Mouse (Mus musculus) T-helper 2 cell (primary cell): Measurements from ENCODE around the gene Glis3.

ENCODE experiments used
- in situ Hi-C: fragments of 300-600 bp; cut with MboI, MseI; formaldehyde crosslinking; loops from one replicate; pipeline ENCODE4 v1.15.1; 2025; ENCODE audit warnings: high pct_unique_total_duplicates

The Glis3 gene

DNA sequence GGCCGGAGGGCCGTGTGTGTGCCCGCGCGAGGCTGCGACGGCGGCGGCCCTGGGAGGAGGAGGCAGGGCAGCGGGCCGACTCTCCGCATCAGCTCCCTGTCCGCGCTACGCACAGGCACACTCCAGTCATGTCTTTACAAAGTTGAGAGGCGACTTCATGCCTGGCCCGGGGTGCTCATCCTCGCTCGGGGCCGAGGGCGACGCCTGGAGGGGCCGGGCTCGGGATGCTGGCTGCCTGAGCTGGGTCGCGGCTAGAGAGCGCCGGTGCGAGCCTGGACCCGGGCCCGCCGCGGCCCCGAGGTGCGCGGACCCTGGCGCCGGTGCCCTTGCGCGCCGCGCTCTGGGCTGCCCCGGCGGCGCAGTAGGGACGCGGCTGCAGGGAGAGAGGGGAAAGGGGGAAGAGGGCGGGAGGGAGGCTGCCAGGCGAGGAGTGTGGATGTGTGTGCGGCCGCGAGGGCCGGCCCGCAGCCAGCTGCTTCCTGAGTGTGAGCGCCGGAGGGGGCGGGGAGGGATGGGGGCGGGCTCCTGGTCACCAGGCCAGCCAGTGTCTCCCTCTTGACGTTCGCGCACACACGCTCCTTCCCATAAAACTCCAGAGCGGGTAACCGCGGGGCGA, at the start of gene Glis3:
Glis3 (minus strand) TSS at position 302 of the 616 bp plus-strand sequence.
- in situ Hi-C loops: no loop called here

DNA sequence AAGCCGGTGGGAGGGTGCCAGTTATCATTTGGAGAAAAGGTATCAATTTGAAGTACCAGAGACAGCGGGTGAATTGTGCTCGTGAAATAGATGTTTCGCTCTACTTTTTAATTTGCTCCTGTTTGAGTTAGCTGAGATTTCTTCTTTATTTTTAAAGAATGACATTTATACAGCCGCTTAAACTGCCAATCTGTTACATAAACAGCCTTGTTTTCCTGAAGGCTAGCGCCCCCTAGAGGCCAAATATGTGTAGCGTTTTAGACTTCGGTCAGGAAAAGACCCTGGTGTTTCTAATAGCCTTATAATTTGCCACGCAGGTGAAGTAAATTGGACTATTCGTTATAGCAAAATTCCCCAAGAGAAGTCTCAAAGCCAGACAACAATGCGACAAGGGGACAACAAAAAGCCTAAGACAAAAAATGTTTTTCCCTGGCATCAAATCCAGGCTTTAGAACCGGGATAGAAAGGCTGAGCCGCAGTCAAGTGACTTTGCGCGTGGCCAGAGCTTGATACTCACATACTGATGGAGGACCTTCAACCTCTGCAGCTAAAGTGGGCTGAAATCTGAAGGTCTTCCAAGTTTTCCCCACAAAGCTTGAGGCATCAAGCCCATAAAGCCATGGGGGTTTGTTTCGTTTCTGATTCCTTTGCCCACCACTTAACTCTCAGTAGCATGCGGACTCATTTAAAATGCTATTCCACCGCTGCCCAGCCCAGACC, 46.4 kb upstream of the Glis3 start:
- in situ Hi-C loops: loop anchor here (10.0 kb wide), 2 partner anchors 182 to 622 kb away; no protein-coding TSS in a partner anchor

DNA sequence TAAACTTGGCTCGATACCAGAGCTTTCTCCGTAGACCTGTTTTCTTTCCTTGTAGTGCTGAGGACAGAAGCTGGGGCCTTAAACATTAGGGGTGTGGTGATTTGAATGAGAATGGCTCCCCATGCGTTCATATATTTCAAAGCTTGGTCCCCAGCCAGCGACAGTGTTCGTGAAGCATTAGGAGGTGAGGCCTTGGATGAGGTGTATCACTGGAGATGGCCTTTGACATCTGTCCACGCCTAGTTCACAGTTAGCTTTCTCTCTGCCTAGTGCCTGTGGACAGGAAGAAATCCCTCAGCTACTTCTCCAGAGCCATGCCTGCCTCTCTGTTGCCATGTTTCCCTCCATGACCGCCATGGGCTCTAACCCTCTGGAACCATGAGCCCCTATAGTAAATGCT, 44.8 kb upstream of the Glis3 start:
- in situ Hi-C loops: loop anchor here (10.0 kb wide), 2 partner anchors 180 to 620 kb away; no protein-coding TSS in a partner anchor

DNA sequence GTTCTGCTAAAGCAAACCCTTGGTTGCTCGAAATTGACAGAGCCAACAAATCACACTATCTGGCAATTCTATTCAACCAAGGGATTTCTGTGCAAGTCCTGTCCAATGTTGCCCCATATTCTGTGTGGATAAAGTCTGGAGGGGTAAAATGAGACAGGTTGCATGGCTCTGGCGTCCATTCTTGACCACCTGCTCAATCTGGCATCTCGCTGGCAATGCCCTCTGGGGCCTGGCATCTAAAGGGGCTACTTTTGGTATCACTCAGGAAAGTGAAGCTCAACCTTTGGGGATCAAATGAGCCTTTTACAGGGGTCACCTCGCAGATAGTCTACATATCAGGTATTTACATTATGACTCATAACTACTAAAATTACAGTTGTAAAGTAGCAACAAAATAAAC, 42.7 kb upstream of the Glis3 start:
- in situ Hi-C loops: loop anchor here (10.0 kb wide), 2 partner anchors 178 to 618 kb away; no protein-coding TSS in a partner anchor

DNA sequence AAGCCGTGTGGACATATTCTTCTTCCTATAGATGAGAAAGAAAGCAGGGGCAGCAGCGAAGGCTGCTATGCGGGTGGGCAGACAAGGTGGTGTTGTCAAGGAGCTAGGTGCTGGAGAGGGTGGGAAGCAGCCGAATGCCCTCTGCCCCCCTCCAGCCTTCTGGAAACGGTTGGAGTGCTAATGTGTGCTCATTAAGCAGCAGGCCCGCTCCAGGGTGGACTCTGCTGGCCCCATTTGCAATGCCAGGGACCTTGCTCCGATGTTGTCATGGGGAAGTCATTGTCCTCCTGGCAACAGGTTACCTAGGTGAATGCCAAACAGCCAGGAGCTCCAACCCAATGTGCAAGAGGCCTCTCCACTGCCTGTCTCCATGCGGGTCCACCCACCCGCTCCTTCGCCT, 42.0 kb upstream of the Glis3 start:
- in situ Hi-C loops: loop anchor here (10.0 kb wide), 2 partner anchors 177 to 617 kb away; no protein-coding TSS in a partner anchor

DNA sequence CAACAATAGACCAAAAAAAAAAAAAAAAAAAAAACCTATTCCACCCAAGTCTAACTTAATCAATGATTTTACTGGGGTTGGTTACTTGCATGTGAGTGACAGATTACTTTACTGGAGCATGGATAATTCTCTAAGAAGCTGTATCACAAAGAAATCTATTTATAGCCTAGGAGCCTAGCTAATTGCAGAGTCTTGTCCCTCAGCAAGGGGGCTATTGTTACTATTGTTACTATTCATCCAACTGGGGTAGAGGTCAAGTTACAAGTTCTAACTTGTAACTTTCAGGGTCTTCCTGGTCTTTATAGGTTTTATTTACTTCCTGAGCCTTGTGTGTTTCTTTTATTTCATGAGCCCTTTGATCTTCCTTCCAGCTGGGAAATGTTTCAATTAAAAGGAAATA, 40.1 kb upstream of the Glis3 start:
- in situ Hi-C loops: loop anchor here (10.0 kb wide), 2 partner anchors 175 to 615 kb away; no protein-coding TSS in a partner anchor

DNA sequence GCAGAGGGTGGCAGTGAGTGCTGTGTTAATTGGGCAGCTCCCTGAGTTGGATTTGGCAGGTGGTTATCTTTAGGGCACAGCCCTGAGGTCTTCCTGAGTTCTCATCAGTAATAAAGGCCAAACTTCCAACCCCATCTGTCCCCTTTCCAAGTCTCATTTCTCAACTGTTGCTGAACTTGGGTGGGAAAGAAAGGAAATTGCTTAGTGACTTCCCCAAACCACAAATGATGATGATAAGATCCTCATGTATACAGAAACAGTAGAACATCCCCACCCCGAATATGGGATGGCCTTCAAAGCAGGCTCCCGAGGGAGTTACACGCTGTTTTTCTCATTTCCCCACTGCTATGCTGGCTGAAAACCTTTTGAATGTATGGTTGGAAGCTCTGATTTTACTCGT, 34.8 kb upstream of the Glis3 start:
- in situ Hi-C loops: no loop called here

DNA sequence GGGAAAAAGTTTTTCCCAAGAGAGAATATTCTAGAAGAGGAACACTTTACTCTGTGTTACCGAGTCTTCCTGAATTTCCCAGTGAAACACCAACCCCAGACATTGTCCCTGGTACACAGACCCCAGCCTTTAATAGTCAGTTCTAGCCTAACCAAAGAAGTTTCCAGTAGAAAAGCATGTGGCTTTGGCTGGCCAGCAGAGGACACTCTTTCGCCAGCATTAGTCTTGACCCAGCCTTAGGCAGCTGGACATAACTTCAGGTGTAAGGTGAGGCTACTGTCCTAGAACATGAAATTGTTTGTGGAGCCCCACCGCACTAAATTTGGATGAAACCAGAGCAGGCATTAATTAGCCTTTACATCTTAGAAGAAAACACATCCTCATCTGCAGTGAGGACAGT, 17.8 kb upstream of the Glis3 start:
- in situ Hi-C loops: no loop called here

DNA sequence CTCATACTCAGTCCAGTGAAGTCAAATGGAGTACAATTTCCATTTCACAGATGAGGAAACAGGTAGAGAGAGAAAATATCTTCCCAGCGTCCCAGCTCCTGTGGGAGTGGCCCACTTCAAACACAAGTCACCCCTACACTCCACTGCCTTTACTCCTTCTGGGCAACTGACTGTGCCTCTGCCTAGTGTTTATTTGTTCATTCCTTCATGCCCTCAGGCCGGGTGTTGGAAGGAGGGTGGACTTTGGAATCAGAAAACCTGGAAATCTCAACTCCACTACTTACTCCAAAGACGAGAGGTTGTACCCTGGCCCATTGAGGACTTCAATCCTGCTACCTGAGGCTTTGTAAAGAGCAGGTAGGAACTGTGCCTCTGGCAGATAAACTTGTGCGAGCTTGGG, 6.5 kb upstream of the Glis3 start:
- in situ Hi-C loops: no loop called here

DNA sequence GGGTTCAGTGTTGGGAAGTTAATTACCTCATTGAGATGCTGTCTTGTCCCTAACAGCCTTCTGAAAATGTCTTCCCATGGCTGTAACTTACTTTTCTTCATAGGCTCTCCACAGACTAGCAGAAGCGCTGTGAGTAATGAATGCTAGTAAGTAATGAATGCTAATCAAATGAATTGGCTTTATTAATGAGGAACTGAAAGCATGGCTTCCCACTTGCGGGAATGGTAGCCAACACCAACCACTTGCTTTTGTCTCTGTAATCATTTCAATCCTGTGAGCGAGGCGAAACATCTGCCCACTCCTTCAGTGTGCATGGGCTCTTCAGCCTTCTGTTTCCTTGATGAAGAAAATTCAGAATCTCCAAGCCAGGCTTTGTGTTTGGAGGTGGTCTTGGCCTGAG, 5.6 kb upstream of the Glis3 start:
- in situ Hi-C loops: no loop called here

DNA sequence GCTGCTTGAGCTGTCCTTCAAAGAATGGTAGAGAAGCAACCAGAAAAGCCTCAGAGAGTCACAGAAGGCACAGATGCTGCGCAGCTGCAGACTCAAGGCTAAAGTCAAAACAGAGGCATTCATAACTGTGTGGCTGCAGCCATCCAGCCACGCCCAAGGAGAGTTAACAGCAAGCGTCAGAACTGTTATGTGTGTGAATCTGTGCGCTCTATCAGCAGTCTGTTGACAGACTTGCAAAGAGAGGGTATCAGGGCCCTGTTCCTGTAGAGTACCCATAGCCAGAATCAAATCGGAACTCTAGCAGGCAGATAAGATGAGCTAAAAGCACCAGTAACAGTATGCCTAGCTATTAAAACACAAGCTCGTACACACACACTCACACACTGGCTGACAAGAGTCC, 4.5 kb upstream of the Glis3 start:
- in situ Hi-C loops: no loop called here

DNA sequence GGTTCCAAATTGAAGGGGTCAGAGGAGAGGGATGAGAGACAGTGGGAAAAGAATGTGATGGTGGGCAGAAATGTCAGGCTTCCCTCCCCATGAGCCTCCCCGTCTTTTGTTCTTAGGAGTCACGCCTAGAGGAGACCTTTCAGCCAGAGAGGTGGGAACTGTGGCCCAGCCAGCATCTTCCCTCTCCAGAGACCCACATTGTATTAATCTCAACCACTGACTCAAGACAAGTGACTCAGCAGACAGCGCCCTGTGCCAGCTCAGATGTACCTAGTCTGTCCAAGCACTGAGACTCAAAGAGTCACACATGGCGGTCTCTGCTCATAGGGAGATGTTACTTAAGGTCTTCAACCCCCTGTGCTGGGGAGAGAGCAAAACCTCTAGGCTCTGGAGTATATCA, 3.5 kb upstream of the Glis3 start:
- in situ Hi-C loops: no loop called here

DNA sequence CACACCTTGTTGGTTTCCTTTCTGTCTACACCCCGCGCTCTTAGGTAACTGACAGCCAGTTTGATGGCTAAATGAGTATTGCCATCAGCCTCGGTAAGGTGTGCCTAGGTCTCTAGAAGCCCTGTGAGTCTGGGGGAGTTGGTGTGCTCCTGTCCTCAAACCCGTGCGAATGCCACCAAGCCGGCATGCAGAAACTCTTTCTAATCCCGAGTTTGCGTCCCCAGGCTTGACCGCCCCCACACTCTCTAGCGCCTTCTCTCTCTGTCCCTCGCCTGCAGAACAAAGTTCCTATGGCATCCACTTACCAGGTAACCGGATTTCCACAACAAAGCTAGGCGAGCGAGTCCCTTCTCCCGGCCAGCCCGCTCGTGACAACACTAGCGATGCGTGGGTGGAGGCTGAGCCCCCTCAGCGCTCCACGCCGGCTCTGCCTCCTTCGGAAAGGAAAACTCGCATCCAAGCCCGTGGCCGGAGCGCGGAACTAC, 544 bp downstream of the Glis3 start:
- in situ Hi-C loops: no loop called here

DNA sequence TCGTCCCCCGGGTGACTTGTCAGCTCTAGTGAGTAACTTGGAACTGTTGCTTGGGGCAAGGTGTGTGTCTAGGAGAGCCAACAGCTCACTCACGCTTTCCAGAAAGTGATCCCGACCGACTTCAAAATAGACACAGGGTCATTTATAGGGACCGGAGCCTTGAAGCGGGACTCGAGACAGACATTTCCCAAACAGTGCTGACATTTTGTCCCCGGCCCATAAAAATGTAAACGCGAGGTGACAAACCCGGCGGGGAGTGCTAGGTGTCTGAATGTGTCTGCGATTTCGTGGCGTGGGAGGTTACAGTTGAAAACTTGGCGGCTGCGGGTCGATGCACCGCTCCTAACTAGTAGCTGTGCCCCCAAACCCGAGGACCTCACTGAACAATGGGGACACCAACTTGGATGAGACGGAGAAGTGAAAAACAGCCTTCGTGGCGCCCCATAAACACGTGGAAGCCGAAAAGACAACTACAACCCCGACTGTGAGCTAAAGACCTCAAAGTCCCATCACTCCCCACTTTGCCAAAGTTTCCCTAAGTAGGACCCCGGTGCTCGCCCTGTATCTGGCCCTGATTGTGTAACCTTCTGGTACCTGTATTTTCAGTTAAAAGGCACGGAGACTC, 1.1 kb downstream of the Glis3 start:
- in situ Hi-C loops: no loop called here

DNA sequence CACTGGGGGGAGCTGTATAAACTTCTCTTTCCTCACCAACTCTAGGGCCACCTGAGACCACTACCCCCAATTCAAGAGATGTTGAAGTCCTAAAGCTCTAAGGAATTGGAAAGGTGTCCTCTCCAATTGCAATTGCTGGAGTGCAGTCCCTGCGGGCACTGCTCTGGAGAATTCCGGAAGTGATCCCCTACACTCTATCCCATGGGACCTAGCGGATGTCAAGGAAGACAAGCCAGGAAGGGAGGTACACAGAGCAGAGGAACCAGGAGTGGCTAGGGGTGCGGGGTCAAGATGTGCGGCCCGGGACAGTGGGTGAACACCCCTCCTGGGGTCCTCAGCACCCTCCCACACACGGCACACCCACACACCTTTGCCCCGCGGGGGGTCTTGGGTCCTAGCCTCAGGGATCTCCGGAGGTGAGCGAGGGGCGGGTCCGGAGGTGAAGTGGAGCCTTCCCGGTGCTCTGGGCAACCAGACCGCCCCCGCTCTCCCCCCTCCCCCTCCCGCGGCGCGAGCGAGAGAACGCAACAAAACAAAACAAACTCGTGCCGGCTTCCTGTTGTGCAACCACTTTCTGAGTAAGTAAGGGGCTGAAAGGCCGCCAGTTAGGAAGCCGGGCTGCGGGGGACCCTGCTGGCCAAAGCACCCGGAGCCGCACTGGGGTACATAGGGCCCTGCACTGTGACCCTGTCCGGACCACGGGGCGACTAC, 2.0 kb downstream of the Glis3 start:
- in situ Hi-C loops: no loop called here

DNA sequence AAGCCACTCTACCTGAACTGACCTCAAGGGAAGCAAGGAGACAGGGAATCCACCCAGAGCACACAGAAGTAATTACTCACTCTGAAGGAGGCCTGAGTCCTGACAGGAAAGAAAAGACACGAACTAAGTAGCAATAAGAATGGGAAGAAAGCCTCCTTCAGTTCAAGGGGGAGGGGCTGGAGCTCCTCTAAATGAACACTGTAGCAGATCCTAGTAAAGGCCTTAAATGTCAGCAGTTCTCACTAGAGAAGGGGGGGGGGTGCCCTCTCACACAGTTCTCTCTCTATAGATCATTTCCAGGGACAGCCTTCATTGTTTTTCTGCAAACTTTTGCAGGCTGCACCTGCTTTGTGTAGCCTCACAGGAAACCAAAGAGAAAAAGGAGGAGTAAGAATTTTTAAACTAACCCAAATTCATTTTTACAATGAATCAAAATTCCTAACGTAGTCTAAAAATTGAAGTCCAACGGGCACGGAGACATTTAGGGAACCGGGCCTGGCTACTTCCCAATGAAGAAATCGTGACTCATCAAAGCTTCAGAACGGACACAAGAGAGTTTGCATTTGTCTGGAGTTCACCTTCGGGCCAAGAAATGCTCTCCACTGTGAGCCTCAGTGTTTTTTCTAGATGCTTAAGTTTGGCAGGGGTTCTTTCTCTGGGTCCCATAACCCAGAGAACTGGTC, 2.7 kb downstream of the Glis3 start:
- in situ Hi-C loops: no loop called here

DNA sequence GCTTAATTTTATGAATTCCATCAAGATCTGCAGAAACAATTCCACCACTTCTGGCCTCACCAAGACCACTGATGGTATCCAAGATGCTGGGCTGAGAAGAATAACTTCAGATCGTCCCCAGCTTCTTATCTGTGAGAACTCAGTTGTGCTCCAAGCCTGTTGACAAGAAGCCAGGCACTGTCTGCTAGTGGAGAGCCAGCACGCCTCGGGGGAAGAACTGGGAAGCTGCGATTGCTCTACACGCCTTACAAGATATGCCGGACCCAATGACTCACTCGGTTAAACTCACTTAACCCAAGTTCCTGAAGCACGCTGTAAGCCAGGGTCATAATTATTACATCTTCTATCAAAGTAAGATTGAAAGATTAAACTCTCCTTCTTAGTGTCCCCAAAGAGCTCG, 16.1 kb downstream of the Glis3 start:
- in situ Hi-C loops: no loop called here

DNA sequence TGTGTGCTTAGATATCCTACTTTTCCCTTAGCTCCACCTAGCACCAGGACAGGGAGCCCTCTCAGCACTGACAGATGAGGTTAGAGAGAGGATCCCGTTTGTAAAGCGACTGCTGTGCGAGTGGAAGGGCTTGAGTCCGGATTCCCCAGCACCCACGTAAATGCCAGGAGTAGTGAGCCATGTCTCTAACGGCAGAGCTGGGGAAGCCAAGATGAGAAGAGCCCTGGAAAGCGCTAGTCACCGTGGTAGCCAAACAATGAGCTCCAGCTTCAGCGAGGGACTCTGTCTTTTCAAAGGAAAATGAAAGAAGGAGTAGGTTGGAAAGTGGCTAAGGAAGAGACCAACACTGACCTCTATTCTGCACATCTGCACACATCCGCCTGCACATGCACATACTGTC, 16.7 kb downstream of the Glis3 start:
- in situ Hi-C loops: no loop called here

DNA sequence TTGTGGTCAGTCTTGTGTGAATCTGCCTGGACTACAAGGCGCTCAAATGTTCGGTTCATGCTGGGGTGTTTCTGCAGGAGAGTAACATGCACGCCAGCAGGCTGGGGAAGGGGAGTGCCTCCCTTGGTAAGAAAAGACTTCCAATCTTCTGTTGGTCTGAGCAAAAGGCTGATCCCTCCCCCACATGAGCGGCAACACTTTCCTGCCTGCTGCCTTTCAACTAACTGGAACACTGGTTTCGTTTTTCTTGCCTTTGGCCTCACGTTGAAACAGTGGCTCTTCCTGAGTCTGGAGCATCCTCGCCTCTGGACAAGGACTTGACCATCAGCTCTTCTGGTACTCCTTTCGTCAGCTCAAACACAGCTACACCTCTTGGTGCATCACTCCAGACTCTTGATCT, 17.4 kb downstream of the Glis3 start:
- in situ Hi-C loops: no loop called here

DNA sequence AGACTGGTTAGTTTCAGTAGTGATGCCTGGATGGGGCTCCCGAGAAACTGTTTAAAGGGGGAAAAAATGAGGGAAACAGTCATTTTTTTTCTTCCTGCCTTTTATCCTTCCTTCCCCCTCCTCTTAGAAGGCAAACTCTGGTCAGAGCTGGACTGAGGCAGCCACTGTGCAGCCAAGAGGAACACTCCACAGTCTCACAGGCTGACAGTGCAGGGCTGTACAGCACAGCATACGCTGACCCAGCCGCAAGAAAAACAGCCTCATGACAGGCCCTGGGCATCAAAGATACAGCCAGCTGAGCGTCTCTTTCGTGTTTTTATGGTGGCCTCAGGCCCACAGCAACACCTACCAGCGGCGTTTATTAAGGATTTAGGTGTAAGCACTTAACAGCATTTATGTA, 19.0 kb downstream of the Glis3 start:
- in situ Hi-C loops: no loop called here

DNA sequence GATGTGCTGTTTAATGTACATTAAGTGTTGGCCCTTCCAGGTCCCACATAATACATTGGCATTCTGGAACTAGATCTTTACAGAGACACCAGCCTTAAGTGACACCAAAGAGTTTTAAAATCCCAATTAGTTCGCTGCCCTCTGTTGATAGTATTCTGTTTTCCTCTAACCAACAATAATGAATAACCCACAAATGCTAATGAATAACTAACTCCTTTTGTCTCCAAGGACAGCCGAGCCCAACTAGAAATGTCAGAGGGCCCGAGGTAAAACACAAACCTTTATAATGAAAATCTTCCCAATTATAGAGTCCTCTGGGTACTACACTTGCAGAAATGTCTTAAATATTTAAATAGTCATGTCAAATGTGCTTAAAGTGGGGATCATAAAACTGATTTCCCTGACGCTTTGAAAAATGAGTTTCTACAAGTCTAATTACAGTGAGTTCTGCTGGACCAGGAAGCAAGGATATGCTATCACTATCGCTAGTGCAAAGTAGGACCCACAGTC, 22.1 kb downstream of the Glis3 start:
- in situ Hi-C loops: no loop called here
